Mouse (Mus musculus): ENCODE data around the gene Trappc4. TPM values are rescaled to one million over a fixed set of nuclear protein-coding genes. Genes with fewer than 3 reads are reported as not detected.
"Not testable (repeated sequence)": the region's sequence is repeated elsewhere in the genome, so short reads cannot be mapped to it uniquely, and the experiment has no call there.

Trappc4 gene
- total and polyA plus RNA-seq, 2 experiments from 2014 or later: 30.8 to 72.5 TPM

DNA sequence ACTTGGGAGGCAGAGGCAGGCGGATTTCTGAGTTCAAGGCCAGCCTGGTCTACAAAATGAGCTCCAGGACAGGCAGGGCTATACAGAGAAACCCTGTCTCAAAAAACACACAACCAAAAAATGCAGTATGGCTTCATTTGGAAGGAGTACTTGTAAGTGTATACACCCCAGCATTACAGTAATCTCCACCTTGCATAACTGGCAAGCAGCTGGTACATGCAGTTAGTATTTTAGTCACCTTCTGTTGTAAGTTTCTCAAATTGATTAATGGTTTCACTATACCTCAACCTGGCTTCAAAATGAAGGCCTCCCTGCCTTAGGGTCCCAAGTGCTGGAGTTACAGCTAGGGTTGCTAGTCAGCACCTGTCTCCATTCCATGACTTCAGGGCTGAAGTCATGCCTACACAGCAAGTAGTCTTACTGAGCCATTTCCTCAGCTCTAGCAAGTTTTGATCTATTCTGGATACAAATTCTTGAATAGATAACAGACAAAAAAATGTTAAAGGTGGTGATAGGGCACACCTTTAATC is 4.3 kb upstream of the Trappc4 start:
- 85% methylated on average over 1 of the region's 1 CpGs for WGBS
- H3K9ac ChIP-seq (replicated peaks; ENCODE audit: low read depth, low read length): no peak overlapping the region
- H3K36me3 ChIP-seq (replicated peaks; ENCODE audit: control insufficient read depth, insufficient read depth, low read length): peaks cover 58% of the 10 kb centered on the region
- no peak overlapping the region for H3K4me3 ChIP-seq (ENCODE audit: low read depth, low read length)
- H3K27me3 ChIP-seq (ENCODE audit: control insufficient read depth, insufficient read depth, low read length): no peaks in the 10 kb centered on the region
- ATAC-seq (ENCODE audit: insufficient read depth, low read depth) (no peak), DNase-seq (ENCODE audit: low spot score) (no peak)
- H3K4me1 ChIP-seq (ENCODE audit: control insufficient read depth, insufficient read depth): peaks cover 12% of the 10 kb centered on the region
- H3K9me3 ChIP-seq (replicated peaks; ENCODE audit: control insufficient read depth, low read length): no peaks in the 10 kb centered on the region
- no peak for TF ChIP-seq EP300 (IDR thresholded peaks at IDR 0.05; ENCODE audit: low read depth)
- TF ChIP-seq CTCF (IDR thresholded peaks at IDR 0.05; ENCODE audit: low read depth): no peak
- no peak overlapping the region for H3K4me2 ChIP-seq (ENCODE audit: low read depth, low read length)
- no peak overlapping the region for H3K27ac ChIP-seq (ENCODE audit: low read depth)

DNA sequence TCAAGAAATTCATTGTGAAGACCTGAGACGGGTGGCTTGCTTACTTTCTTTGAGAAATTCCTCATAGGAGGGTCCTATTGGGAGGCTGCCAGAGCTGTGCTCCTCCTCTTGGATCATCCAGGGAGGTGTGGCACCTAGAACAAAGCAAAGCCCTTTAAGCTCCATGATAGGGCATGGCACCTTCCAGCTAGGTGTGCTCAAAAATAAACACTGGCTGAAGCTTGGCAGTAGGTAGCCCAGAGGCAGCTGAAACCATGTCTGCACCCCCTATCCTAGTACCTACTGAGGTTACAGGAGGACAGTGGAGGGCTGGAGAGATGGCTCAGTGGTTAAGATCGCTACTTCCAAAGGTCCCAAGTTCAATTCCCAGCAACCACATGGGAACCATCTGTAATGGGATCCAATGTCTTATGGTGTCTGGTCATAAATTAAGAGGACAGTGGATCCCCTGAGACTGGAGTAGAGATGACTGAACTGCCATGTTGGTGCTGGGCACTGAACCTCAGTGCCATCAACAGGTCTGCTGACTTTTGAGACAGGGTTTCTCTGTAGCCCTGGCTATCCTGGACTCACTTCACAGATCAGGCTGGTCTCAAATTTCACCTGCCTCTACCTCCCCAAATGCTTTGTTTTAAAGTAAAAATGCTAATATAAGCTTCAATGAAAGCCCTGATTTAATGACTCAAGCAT is 3.4 kb upstream of the Trappc4 start:
- Histone ChIP-seq H3K9ac (replicated peaks; ENCODE audit: low read depth, low read length) (no peak overlapping the region), H3K9me3 (replicated peaks; ENCODE audit: control insufficient read depth, low read length) (no peaks in the 10 kb centered on the region), H3K27me3 (ENCODE audit: control insufficient read depth, insufficient read depth, low read length) (no peaks in the 10 kb centered on the region), H3K4me3 (ENCODE audit: low read depth, low read length) (no peak overlapping the region), H3K27ac (ENCODE audit: low read depth) (no peak overlapping the region), H3K4me1 (ENCODE audit: control insufficient read depth, insufficient read depth) (peaks cover 18% of the 10 kb centered on the region), H3K4me2 (ENCODE audit: low read depth, low read length) (no peak overlapping the region), H3K36me3 (replicated peaks; ENCODE audit: control insufficient read depth, insufficient read depth, low read length) (peaks cover 53% of the 10 kb centered on the region)
- 82% methylated on average over 2 of the region's 2 CpGs for WGBS
- ATAC-seq (ENCODE audit: insufficient read depth, low read depth): no peak
- TF ChIP-seq EP300 (IDR thresholded peaks at IDR 0.05; ENCODE audit: low read depth) (no peak), CTCF (IDR thresholded peaks at IDR 0.05; ENCODE audit: low read depth) (no peak)
- DNase-seq (ENCODE audit: low spot score): no peak

DNA sequence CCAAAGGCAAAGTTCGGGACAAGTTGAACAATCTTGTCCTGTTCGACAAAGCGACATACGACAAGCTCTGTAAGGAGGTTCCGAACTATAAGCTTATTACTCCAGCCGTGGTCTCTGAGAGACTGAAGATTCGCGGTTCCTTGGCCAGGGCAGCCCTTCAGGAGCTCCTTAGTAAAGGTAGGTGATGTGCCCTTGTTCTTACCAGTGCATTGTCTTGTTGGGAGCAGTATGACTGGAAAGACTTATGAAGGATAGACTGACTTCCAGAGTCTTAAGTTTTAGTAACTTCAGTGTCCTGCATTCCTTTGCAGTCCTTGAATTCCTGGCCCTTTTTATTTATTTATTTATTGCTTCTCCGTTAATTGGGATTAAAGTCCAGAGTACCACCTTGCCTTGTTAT is 1.3 kb upstream of the Trappc4 start:
- H3K9ac ChIP-seq (replicated peaks; ENCODE audit: low read depth, low read length); H3K27ac ChIP-seq (ENCODE audit: low read depth); ATAC-seq (ENCODE audit: insufficient read depth, low read depth); DNase-seq (ENCODE audit: low spot score); H3K27me3 ChIP-seq (ENCODE audit: control insufficient read depth, insufficient read depth, low read length); H3K9me3 ChIP-seq (replicated peaks; ENCODE audit: control insufficient read depth, low read length): not testable (repeated sequence)
- WGBS: 75% methylated on average over 9 of the region's 9 CpGs
- H3K4me2 ChIP-seq (ENCODE audit: low read depth, low read length): peak overlapping the region; percentile 75
- peaks cover 18% of the 10 kb centered on the region for H3K4me1 ChIP-seq (ENCODE audit: control insufficient read depth, insufficient read depth)
- peak overlapping the region; percentile 77 for H3K4me3 ChIP-seq (ENCODE audit: low read depth, low read length)
- peaks cover 58% of the 10 kb centered on the region for H3K36me3 ChIP-seq (replicated peaks; ENCODE audit: control insufficient read depth, insufficient read depth, low read length)

DNA sequence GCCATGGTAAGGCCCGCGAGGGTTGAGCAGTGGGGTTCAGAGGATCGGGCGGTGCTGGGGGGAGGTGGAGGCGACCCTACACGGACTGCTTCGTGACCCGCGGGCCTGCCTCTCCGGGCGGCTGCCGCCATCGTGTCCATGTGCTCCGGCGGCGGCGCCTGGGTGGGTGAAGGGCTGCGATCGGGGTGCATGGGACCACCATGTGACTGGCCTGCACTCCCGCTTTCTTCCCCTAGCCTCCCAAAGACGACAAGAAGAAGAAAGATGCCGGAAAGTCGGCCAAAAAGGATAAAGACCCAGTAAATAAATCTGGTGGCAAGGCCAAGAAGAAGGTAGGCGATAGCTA is 325 bp upstream of the Trappc4 start:
- Histone ChIP-seq H3K27ac (ENCODE audit: low read depth) (peak overlapping the region; percentile 86), H3K4me2 (ENCODE audit: low read depth, low read length) (peak overlapping the region; percentile 75), H3K4me3 (ENCODE audit: low read depth, low read length) (peak overlapping the region; percentile 77), H3K36me3 (replicated peaks; ENCODE audit: control insufficient read depth, insufficient read depth, low read length) (peaks cover 58% of the 10 kb centered on the region), H3K27me3 (ENCODE audit: control insufficient read depth, insufficient read depth, low read length) (no peaks in the 10 kb centered on the region), H3K4me1 (ENCODE audit: control insufficient read depth, insufficient read depth) (peaks cover 18% of the 10 kb centered on the region), H3K9ac (replicated peaks; ENCODE audit: low read depth, low read length) (peak overlapping the region; percentile 73), H3K9me3 (replicated peaks; ENCODE audit: control insufficient read depth, low read length) (no peaks in the 10 kb centered on the region)
- TF ChIP-seq EP300 (IDR thresholded peaks at IDR 0.05; ENCODE audit: low read depth) (0 out of 2 replicates have a peak, but pooled peaks have one; percentile 1), CTCF (IDR thresholded peaks at IDR 0.05; ENCODE audit: low read depth) (no peak)
- ATAC-seq (ENCODE audit: insufficient read depth, low read depth) (peak; percentile 33; the same call in 1 of the 2 replicates), DNase-seq (ENCODE audit: low spot score) (no peak)
- WGBS: under 1% methylated on average over 24 of the region's 24 CpGs

DNA sequence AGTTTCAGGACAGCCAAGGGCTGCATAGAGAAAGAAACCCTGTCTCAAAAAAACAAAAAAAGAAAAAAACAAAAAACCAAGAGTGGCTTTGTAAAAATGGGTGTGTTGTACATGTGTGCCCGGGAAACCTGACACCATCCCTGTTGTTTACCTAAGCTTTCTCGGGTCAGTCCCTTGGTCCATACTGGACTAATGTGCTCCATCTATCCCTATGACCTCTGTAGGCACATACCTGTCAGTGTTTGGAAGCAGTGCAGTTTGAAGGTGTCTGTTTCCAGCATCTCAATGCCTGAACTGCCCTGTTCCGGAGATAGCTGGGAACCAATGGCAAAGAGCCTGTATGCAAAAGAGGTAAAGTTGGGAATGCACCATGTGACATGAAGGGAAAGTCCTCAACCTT is 2.4 kb downstream of the Trappc4 start:
- Histone ChIP-seq H3K4me1 (ENCODE audit: control insufficient read depth, insufficient read depth) (peaks cover 29% of the 10 kb centered on the region), H3K27ac (ENCODE audit: low read depth) (no peak overlapping the region), H3K27me3 (ENCODE audit: control insufficient read depth, insufficient read depth, low read length) (no peaks in the 10 kb centered on the region), H3K9ac (replicated peaks; ENCODE audit: low read depth, low read length) (no peak overlapping the region), H3K4me2 (ENCODE audit: low read depth, low read length) (no peak overlapping the region), H3K9me3 (replicated peaks; ENCODE audit: control insufficient read depth, low read length) (no peaks in the 10 kb centered on the region), H3K36me3 (replicated peaks; ENCODE audit: control insufficient read depth, insufficient read depth, low read length) (peaks cover 54% of the 10 kb centered on the region), H3K4me3 (ENCODE audit: low read depth, low read length) (no peak overlapping the region)
- DNase-seq (ENCODE audit: low spot score): no peak
- TF ChIP-seq CTCF (IDR thresholded peaks at IDR 0.05; ENCODE audit: low read depth) (no peak), EP300 (IDR thresholded peaks at IDR 0.05; ENCODE audit: low read depth) (no peak)
- 88% methylated on average over 3 of the region's 3 CpGs for WGBS
- ATAC-seq (ENCODE audit: insufficient read depth, low read depth): no peak

DNA sequence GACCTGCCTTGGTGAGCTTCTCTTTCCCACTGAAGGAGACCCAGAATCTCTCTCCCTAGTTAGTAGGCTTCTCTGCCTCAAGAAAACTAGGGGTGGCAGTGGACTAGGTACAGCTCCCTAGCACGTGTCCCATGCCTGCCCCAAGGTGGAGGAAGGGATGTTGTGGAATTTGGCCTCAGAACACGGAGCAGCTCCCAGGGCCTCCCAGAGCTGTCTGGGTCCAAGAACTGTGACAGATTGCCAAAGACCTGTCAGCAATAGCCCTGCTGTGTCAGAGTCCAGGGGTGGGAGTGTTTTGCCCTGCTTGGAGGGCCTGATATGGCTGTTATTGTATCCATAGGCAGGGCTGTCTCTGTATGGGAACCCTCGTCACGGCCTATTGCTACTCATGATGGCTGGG is 6.3 kb downstream of the Trappc4 start:
- Histone ChIP-seq H3K27me3 (ENCODE audit: control insufficient read depth, insufficient read depth, low read length) (no peaks in the 10 kb centered on the region), H3K4me2 (ENCODE audit: low read depth, low read length) (no peak overlapping the region), H3K4me3 (ENCODE audit: low read depth, low read length) (no peak overlapping the region), H3K4me1 (ENCODE audit: control insufficient read depth, insufficient read depth) (peaks cover 35% of the 10 kb centered on the region), H3K27ac (ENCODE audit: low read depth) (peak overlapping the region; percentile 82), H3K9ac (replicated peaks; ENCODE audit: low read depth, low read length) (no peak overlapping the region), H3K36me3 (replicated peaks; ENCODE audit: control insufficient read depth, insufficient read depth, low read length) (peaks cover 43% of the 10 kb centered on the region), H3K9me3 (replicated peaks; ENCODE audit: control insufficient read depth, low read length) (no peaks in the 10 kb centered on the region)
- ATAC-seq (ENCODE audit: insufficient read depth, low read depth) (peak; percentile 54), DNase-seq (ENCODE audit: low spot score) (peak; percentile 66)
- TF ChIP-seq CTCF (IDR thresholded peaks at IDR 0.05; ENCODE audit: low read depth) (no peak), EP300 (IDR thresholded peaks at IDR 0.05; ENCODE audit: low read depth) (no peak)
- WGBS: 27% methylated on average over 4 of the region's 4 CpGs
